Mouse (Mus musculus): ENCODE data around the gene Epsti1. TPM values are rescaled to one million over a fixed set of nuclear protein-coding genes. Genes with fewer than 3 reads are reported as not detected.

The Epsti1 gene
- polyA plus RNA-seq, 1 experiment, result 15.1 TPM

- H3K4me1 ChIP-seq, result peaks cover 3% of the 10 kb centered on the region; the same call in 1 of the 2 replicates
- TF ChIP-seq FLI1 (IDR thresholded peaks at IDR 0.05; ENCODE audit: low read length), result no peak
- no peak for TF ChIP-seq GATA1 (IDR thresholded peaks at IDR 0.05; ENCODE audit: borderline replicate concordance, low read length)
- H3K4me3 ChIP-seq (replicated peaks), result no peak overlapping the region
- no peaks in the 10 kb centered on the region for H3K36me3 ChIP-seq (replicated peaks; ENCODE audit: low read length)
- H3K9me3 ChIP-seq, result no peaks in the 10 kb centered on the region
- no peaks in the 10 kb centered on the region for H3K27me3 ChIP-seq (replicated peaks)
Observed at GRCm38 (mm10) chr14:77981516-77981915, 77.5 kb downstream of the Epsti1 start.

DNA sequence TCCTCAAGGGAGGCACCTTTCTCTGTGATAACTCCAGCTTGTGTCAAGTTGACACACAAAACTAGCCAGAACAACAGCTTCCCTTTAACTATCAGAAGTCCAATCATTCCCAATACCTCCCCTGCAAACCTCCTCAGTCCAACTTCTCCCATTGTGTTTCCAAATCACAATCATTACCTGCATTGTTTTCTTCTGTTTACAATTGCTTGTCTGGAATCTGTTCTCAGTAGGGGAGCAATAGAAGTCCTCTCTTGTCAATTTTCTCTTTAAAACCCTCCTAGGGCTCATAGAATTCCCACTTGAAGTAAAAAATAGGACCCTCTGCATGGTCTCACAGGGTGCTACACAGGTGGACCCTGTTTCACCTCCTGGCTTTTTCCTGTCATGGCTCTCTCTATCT, 93.7 kb downstream of the Epsti1 start:
- TF ChIP-seq FLI1 (IDR thresholded peaks at IDR 0.05; ENCODE audit: low read length) (no peak), GATA1 (IDR thresholded peaks at IDR 0.05; ENCODE audit: borderline replicate concordance, low read length) (no peak)
- no peaks in the 10 kb centered on the region for H3K27me3 ChIP-seq (replicated peaks)
- no peaks in the 10 kb centered on the region for H3K36me3 ChIP-seq (replicated peaks; ENCODE audit: low read length)
- H3K4me1 ChIP-seq, result no peaks in the 10 kb centered on the region
- no peaks in the 10 kb centered on the region for H3K9me3 ChIP-seq
- H3K4me3 ChIP-seq (replicated peaks), result no peak overlapping the region

- Histone ChIP-seq H3K4me1 (no peaks in the 10 kb centered on the region), H3K36me3 (replicated peaks; ENCODE audit: low read length) (no peaks in the 10 kb centered on the region), H3K4me3 (replicated peaks) (no peak overlapping the region), H3K27me3 (replicated peaks) (peaks cover 2% of the 10 kb centered on the region), H3K9me3 (no peaks in the 10 kb centered on the region)
- TF ChIP-seq FLI1 (IDR thresholded peaks at IDR 0.05; ENCODE audit: low read length) (no peak), GATA1 (IDR thresholded peaks at IDR 0.05; ENCODE audit: borderline replicate concordance, low read length) (no peak)
Observed at GRCm38 (mm10) chr14:78004486-78004885, 100.4 kb downstream of the Epsti1 start.

DNA sequence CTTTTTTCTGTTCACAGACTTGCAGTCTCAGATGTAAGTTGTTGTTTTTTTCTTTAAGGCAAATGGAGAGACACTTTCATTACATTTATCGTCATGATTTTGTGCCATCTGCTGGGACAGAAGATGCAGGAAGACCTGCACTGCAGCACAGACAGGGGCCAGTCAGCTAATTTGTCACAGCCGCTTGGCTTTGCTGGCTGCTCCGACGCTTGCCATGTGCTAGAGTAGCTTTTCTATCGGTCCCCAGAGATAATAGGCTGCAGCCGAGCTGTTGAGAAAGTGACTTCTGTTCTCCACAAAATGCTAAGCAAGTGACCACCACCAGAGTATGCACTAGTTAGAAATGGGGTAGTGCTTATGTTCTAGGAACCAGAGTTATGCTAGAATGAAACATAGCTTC, 104.0 kb downstream of the Epsti1 start:
- Histone ChIP-seq H3K27me3 (replicated peaks) (peaks cover 7% of the 10 kb centered on the region), H3K4me3 (replicated peaks) (no peak overlapping the region), H3K9me3 (no peaks in the 10 kb centered on the region), H3K36me3 (replicated peaks; ENCODE audit: low read length) (no peaks in the 10 kb centered on the region), H3K4me1 (no peaks in the 10 kb centered on the region)
- TF ChIP-seq GATA1 (IDR thresholded peaks at IDR 0.05; ENCODE audit: borderline replicate concordance, low read length), result no peak
- no peak for TF ChIP-seq FLI1 (IDR thresholded peaks at IDR 0.05; ENCODE audit: low read length)

DNA sequence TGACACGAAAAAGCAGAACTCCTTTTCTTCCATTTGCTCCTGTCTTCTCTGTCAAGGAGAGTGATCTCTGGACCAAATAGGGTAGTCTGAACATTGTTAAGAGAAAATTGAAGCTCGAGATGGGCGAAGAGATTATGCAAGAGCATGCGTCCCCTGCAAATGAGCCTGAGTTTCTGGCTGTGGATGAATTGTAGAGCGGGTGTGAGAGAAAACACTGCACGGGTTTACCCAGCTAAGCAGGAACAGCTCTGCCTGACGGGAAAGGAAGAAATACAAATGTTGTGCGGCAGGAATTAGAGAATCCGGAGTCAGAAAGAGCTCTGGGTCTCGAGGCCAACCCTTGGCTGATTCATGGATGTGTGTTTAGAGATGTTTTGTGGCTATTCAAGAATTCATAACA, 107.8 kb downstream of the Epsti1 start:
- no peak for TF ChIP-seq GATA1 (IDR thresholded peaks at IDR 0.05; ENCODE audit: borderline replicate concordance, low read length)
- no peak for TF ChIP-seq FLI1 (IDR thresholded peaks at IDR 0.05; ENCODE audit: low read length)
- Histone ChIP-seq H3K27me3 (replicated peaks) (peaks cover 7% of the 10 kb centered on the region), H3K36me3 (replicated peaks; ENCODE audit: low read length) (no peaks in the 10 kb centered on the region), H3K9me3 (no peaks in the 10 kb centered on the region), H3K4me1 (no peaks in the 10 kb centered on the region), H3K4me3 (replicated peaks) (no peak overlapping the region)

- H3K27me3 ChIP-seq (replicated peaks), result peaks cover 4% of the 10 kb centered on the region
- H3K4me3 ChIP-seq (replicated peaks), result no peak overlapping the region
- H3K4me1 ChIP-seq, result no peaks in the 10 kb centered on the region
- TF ChIP-seq GATA1 (IDR thresholded peaks at IDR 0.05; ENCODE audit: borderline replicate concordance, low read length) (no peak), FLI1 (IDR thresholded peaks at IDR 0.05; ENCODE audit: low read length) (no peak)
- H3K9me3 ChIP-seq, result 0 out of 2 replicates have a peak, but pooled peaks cover 3% of the 10 kb centered on the region
- no peaks in the 10 kb centered on the region for H3K36me3 ChIP-seq (replicated peaks; ENCODE audit: low read length)
Observed at GRCm38 (mm10) chr14:78015540-78016321, 111.7 kb downstream of the Epsti1 start.

GRCm38 (mm10) chr14:78016398-78016797, 112.4 kb downstream of the Epsti1 start:
- Histone ChIP-seq H3K27me3 (replicated peaks) (peaks cover 4% of the 10 kb centered on the region), H3K4me3 (replicated peaks) (no peak overlapping the region), H3K9me3 (0 out of 2 replicates have a peak, but pooled peaks cover 3% of the 10 kb centered on the region), H3K4me1 (no peaks in the 10 kb centered on the region), H3K36me3 (replicated peaks; ENCODE audit: low read length) (no peaks in the 10 kb centered on the region)
- no peak for TF ChIP-seq GATA1 (IDR thresholded peaks at IDR 0.05; ENCODE audit: borderline replicate concordance, low read length)

DNA sequence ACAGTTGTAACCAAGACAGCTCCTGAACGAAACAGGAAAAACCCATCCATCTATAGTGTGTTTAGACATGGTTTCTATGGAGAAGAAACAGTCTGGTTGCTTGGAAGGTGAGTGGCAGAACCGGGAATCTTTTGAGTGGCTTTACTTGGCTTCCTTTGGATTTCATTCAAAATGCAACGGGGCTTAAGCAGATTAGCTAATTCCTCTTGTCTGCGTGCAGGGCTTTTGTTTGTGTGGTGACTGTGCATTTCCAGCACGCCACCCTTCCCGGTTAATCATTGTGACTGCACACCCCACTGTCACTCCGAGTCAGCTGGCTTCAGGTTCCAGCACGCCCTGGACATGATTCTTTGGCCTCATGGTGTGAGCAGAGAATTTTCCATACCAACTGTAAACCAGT, 115.9 kb downstream of the Epsti1 start:
- Histone ChIP-seq H3K4me1 (no peaks in the 10 kb centered on the region), H3K36me3 (replicated peaks; ENCODE audit: low read length) (no peaks in the 10 kb centered on the region), H3K27me3 (replicated peaks) (peaks cover 2% of the 10 kb centered on the region), H3K4me3 (replicated peaks) (no peak overlapping the region), H3K9me3 (peaks cover 11% of the 10 kb centered on the region)
- TF ChIP-seq FLI1 (IDR thresholded peaks at IDR 0.05; ENCODE audit: low read length) (no peak), GATA1 (IDR thresholded peaks at IDR 0.05; ENCODE audit: borderline replicate concordance, low read length) (no peak)

DNA sequence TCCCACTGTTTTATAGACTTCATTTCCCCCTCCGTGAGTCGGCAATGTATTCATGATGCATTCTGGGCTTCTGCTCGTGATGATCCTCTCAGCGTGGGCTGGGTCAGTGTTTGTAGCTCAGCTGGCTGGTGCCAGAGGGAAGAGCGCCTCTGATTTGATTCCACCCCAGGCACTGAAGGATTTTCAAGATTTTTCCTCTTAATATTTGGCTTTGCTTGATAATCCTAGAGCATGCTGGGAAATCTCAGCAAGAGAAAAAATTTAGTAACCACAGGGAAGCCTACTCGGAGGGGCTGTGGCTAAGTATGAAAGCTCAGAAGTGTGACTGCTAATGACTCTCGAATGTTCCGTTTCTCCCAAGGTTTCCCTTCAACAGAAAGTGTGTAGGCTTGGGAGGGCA, 134.8 kb downstream of the Epsti1 start:
- Histone ChIP-seq H3K4me1 (no peaks in the 10 kb centered on the region), H3K27me3 (replicated peaks) (no peaks in the 10 kb centered on the region), H3K9me3 (no peaks in the 10 kb centered on the region), H3K36me3 (replicated peaks; ENCODE audit: low read length) (no peaks in the 10 kb centered on the region), H3K4me3 (replicated peaks) (no peak overlapping the region)
- TF ChIP-seq FLI1 (IDR thresholded peaks at IDR 0.05; ENCODE audit: low read length) (no peak), GATA1 (IDR thresholded peaks at IDR 0.05; ENCODE audit: borderline replicate concordance, low read length) (no peak)

GRCm38 (mm10) chr14:78040643-78041042, 136.6 kb downstream of the Epsti1 start:
- Histone ChIP-seq H3K4me3 (replicated peaks) (no peak overlapping the region), H3K36me3 (replicated peaks; ENCODE audit: low read length) (no peaks in the 10 kb centered on the region), H3K9me3 (no peaks in the 10 kb centered on the region), H3K27me3 (replicated peaks) (no peaks in the 10 kb centered on the region), H3K4me1 (no peaks in the 10 kb centered on the region)
- TF ChIP-seq GATA1 (IDR thresholded peaks at IDR 0.05; ENCODE audit: borderline replicate concordance, low read length) (no peak), FLI1 (IDR thresholded peaks at IDR 0.05; ENCODE audit: low read length) (no peak)
